Mouse (Mus musculus) hindbrain, embryonic 12.5 days (tissue): Measurements from ENCODE around the gene Amhr2. TPM values are rescaled to one million over a fixed set of nuclear protein-coding genes. Genes with fewer than 3 reads are reported as not detected.

Experiments used
- ATAC-seq: fragments of 200-750 bp; cut with Nextera tagmentation; 2 replicates; pipeline ENCODE4 v1.8.0; 2017; ENCODE audit warnings: moderate TSS enrichment; ENCODE audit not compliant: low FRiP score
- H3K27ac ChIP-seq: fragments of 300-500 bp; sonication (generic); 2 replicates; pipeline ENCODE4 v1.5.1; 2016; ENCODE audit warnings: mild to moderate bottlenecking
- H3K27me3 ChIP-seq: fragments of 300-500 bp; sonication (generic); 2 replicates; pipeline ENCODE4 v1.6.1; 2016; ENCODE audit warnings: mild to moderate bottlenecking
- H3K36me3 ChIP-seq: fragments of 300-500 bp; sonication (generic); 2 replicates; pipeline ENCODE4 v1.6.1; 2016; ENCODE audit warnings: mild to moderate bottlenecking
- H3K4me1 ChIP-seq: fragments of 300-500 bp; sonication (generic); 2 replicates; pipeline ENCODE4 v1.6.1; 2016
- H3K4me2 ChIP-seq: fragments of 300-500 bp; sonication (generic); replicated peaks from 2 replicates; pipeline ENCODE4 v1.6.1; 2016; ENCODE audit warnings: mild to moderate bottlenecking
- H3K4me3 ChIP-seq: fragments of 300-500 bp; sonication (generic); 2 replicates; pipeline ENCODE4 v1.5.1; 2016; ENCODE audit warnings: mild to moderate bottlenecking
- H3K9ac ChIP-seq: fragments of 300-500 bp; sonication (generic); 2 replicates; pipeline ENCODE4 v1.6.1; 2016; ENCODE audit warnings: mild to moderate bottlenecking, moderate library complexity
- H3K9me3 ChIP-seq: fragments of 300-500 bp; sonication (generic); replicated peaks from 2 replicates; pipeline ENCODE4 v1.6.1; 2016; ENCODE audit warnings: mild to moderate bottlenecking
- WGBS: fragments of 180-500 bp; shearing (Covaris S2); methylation state at CpG from one replicate; pipeline ENCODE4 v1.1.7; 2016; 5-methylcytosine and 5-hydroxymethylcytosine counted together
- polyA plus RNA-seq: library from polyadenylated mRNA; unstranded; fragments of >200 nt; fragmentation: Nextera tagmentation; extraction: Ambion mirVana; gene quantifications from 2 replicates; pipeline ENCODE4 v1.2.1, GENCODE M21; 2016

Amhr2 gene
- polyA plus RNA-seq, 1 experiment from 2014 or later, result 0.23 TPM

DNA sequence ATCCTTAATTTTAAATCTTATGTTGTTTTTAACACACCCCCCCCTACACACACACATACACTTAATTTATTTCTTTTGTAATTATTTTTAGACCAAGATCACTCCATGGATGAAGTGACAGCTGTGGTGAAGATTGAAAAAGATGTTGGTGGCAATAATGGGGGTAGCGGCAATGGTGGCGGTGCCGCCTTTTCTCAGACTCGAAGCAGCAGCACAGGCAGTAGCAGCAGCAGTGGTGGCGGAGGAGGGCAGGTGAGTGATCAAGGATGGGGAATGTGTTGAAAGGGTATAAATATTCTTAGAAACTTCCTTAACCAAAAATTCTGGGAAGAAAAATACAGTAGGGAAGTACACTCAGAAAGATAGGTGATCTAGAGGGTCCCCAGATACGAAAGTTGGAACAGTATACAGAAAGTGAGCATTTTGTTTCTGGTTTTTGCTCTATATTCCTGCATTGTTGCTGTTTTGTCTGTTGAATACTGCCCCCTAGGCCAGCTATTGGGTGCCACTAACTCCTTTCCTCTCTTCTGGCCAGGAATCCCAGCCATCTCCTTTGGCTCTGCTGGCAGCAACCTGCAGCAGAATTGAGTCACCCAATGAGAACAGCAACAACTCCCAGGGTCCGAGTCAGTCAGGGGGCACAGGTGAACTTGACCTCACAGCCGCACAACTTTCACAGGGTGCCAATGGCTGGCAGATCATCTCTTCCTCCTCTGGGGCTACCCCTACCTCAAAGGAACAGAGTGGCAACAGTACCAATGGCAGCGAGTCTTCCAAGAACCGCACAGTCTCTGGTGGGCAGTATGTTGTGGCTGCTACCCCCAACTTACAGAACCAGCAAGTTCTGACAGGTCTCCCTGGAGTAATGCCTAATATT, 37.2 kb upstream of the Amhr2 start:
- 95% methylated on average over 10 of the region's 10 CpGs for WGBS

GRCm38 (mm10) chr15:102408558-102409130, 36.5 kb upstream of the Amhr2 start:
- Histone ChIP-seq H3K9me3 (no peaks in the 10 kb centered on the region), H3K27me3 (no peaks in the 10 kb centered on the region), H3K4me1 (peaks cover 48% of the 10 kb centered on the region), H3K4me3 (no peak overlapping the region), H3K27ac (no peak overlapping the region), H3K4me2 (no peak overlapping the region), H3K9ac (no peak overlapping the region), H3K36me3 (peaks cover 49% of the 10 kb centered on the region)
- WGBS, result 87% methylated on average over 2 of the region's 2 CpGs
- ATAC-seq, result no peak

More for the DNA sequence above, 37.2 kb upstream of the Amhr2 start:
- Histone ChIP-seq H3K4me3 (no peak overlapping the region; the same call in 1 of the 2 replicates), H3K27ac (no peak overlapping the region), H3K4me1 (peaks cover 48% of the 10 kb centered on the region), H3K4me2 (no peak overlapping the region; the same call in 1 of the 2 replicates), H3K27me3 (no peaks in the 10 kb centered on the region), H3K9me3 (no peaks in the 10 kb centered on the region), H3K9ac (no peak overlapping the region), H3K36me3 (peaks cover 43% of the 10 kb centered on the region)
- ATAC-seq, result no peak

DNA sequence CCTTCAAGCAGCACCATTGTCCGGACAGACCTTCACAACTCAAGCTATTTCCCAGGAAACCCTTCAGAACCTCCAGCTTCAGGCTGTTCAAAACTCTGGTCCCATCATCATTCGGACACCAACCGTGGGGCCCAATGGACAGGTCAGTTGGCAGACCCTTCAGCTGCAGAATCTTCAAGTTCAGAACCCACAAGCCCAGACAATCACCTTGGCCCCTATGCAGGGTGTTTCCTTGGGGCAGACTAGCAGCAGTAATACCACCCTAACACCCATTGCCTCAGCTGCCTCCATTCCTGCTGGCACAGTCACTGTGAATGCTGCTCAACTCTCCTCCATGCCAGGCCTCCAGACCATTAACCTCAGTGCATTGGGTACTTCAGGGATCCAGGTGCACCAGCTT, 35.9 kb upstream of the Amhr2 start:
- Histone ChIP-seq H3K4me3 (no peak overlapping the region), H3K9me3 (no peaks in the 10 kb centered on the region), H3K4me1 (peaks cover 50% of the 10 kb centered on the region), H3K4me2 (0 out of 2 replicates have a peak overlapping the region, but pooled peaks have one; percentile 5), H3K36me3 (peaks cover 51% of the 10 kb centered on the region), H3K27me3 (no peaks in the 10 kb centered on the region), H3K27ac (no peak overlapping the region), H3K9ac (no peak overlapping the region)
- 96% methylated on average over 3 of the region's 3 CpGs for WGBS
- no peak for ATAC-seq

- no peak overlapping the region for H3K4me3 ChIP-seq
- 97% methylated on average over 1 of the region's 1 CpGs for WGBS
- no peaks in the 10 kb centered on the region for H3K27me3 ChIP-seq
- H3K27ac ChIP-seq, result no peak overlapping the region
- 0 out of 2 replicates have a peak overlapping the region, but pooled peaks have one; percentile 31 for H3K4me2 ChIP-seq
- no peak overlapping the region for H3K9ac ChIP-seq
- H3K36me3 ChIP-seq, result peaks cover 53% of the 10 kb centered on the region
- ATAC-seq, result no peak
- H3K4me1 ChIP-seq, result peaks cover 46% of the 10 kb centered on the region
- no peaks in the 10 kb centered on the region for H3K9me3 ChIP-seq
These were observed 34.1 kb upstream of the Amhr2 start for GRCm38 (mm10) chr15:102411077-102411476.

- Histone ChIP-seq H3K27me3 (no peaks in the 10 kb centered on the region), H3K36me3 (peaks cover 49% of the 10 kb centered on the region), H3K4me2 (no peak overlapping the region), H3K9me3 (no peaks in the 10 kb centered on the region), H3K27ac (no peak overlapping the region), H3K9ac (no peak overlapping the region), H3K4me3 (no peak overlapping the region), H3K4me1 (peaks cover 30% of the 10 kb centered on the region)
- no peak for ATAC-seq
These were observed 31.5 kb upstream of the Amhr2 start for GRCm38 (mm10) chr15:102413687-102414086.

GRCm38 (mm10) chr15:102417524-102417923, 27.6 kb upstream of the Amhr2 start:
- Histone ChIP-seq H3K9ac (no peak overlapping the region), H3K4me2 (no peak overlapping the region), H3K4me1 (0 out of 2 replicates have a peak, but pooled peaks cover 2% of the 10 kb centered on the region), H3K9me3 (no peaks in the 10 kb centered on the region), H3K27ac (no peak overlapping the region), H3K27me3 (no peaks in the 10 kb centered on the region), H3K36me3 (peaks cover 27% of the 10 kb centered on the region), H3K4me3 (no peak overlapping the region)
- no peak for ATAC-seq
- 95% methylated on average over 2 of the region's 2 CpGs for WGBS

GRCm38 (mm10) chr15:102420986-102421385, 24.2 kb upstream of the Amhr2 start:
- Histone ChIP-seq H3K27ac (no peak overlapping the region), H3K9ac (no peak overlapping the region), H3K4me1 (no peaks in the 10 kb centered on the region), H3K4me3 (no peak overlapping the region), H3K4me2 (no peak overlapping the region), H3K9me3 (no peaks in the 10 kb centered on the region), H3K27me3 (no peaks in the 10 kb centered on the region), H3K36me3 (peaks cover 26% of the 10 kb centered on the region)
- no peak for ATAC-seq
- WGBS, result 61% methylated on average over 1 of the region's 1 CpGs

DNA sequence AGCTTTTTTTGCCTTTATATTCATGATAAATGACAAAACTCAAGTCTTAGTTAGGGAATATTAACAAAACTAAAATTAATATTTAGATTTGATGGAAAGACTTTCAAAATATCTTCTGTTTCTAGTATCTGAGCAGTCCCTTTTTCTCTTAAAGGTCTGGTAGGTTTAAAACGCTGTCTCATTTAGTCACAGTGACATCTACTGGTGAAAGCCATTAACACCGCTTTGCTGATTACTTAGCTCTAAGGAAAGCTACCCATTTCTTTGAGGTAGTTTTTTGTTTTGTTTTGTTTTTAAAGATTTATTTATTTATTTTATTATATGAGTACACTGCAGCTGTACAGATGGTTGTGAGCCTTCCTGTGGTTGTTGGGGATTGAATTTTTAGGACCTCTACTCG, 23.7 kb upstream of the Amhr2 start:
- no peaks in the 10 kb centered on the region for H3K9me3 ChIP-seq
- no peaks in the 10 kb centered on the region for H3K4me1 ChIP-seq
- 62% methylated on average over 3 of the region's 3 CpGs for WGBS
- no peak overlapping the region for H3K27ac ChIP-seq
- no peak overlapping the region for H3K9ac ChIP-seq
- no peak overlapping the region for H3K4me3 ChIP-seq
- H3K36me3 ChIP-seq, result peaks cover 31% of the 10 kb centered on the region
- H3K4me2 ChIP-seq, result no peak overlapping the region
- no peaks in the 10 kb centered on the region for H3K27me3 ChIP-seq
- ATAC-seq, result no peak

GRCm38 (mm10) chr15:102423602-102424240, 21.4 kb upstream of the Amhr2 start:
- Histone ChIP-seq H3K36me3 (peaks cover 42% of the 10 kb centered on the region), H3K27me3 (no peaks in the 10 kb centered on the region), H3K9ac (no peak overlapping the region), H3K27ac (no peak overlapping the region), H3K4me3 (no peak overlapping the region), H3K4me1 (no peaks in the 10 kb centered on the region), H3K9me3 (no peaks in the 10 kb centered on the region), H3K4me2 (no peak overlapping the region)
- ATAC-seq, result no peak
- WGBS, result 92% methylated on average over 2 of the region's 2 CpGs

GRCm38 (mm10) chr15:102424657-102425056, 20.5 kb upstream of the Amhr2 start:
- ATAC-seq, result no peak
- H3K27me3 ChIP-seq, result no peaks in the 10 kb centered on the region
- H3K4me1 ChIP-seq, result no peaks in the 10 kb centered on the region
- peaks cover 43% of the 10 kb centered on the region for H3K36me3 ChIP-seq
- no peaks in the 10 kb centered on the region for H3K9me3 ChIP-seq
- 87% methylated on average over 2 of the region's 2 CpGs for WGBS
- no peak overlapping the region for H3K4me2 ChIP-seq
- no peak overlapping the region for H3K9ac ChIP-seq
- no peak overlapping the region for H3K4me3 ChIP-seq
- no peak overlapping the region for H3K27ac ChIP-seq

- H3K4me3 ChIP-seq, result no peak overlapping the region
- WGBS, result 100% methylated on average over 1 of the region's 1 CpGs
- ATAC-seq, result no peak
These were observed 18.2 kb upstream of the Amhr2 start for GRCm38 (mm10) chr15:102426963-102427362.

DNA sequence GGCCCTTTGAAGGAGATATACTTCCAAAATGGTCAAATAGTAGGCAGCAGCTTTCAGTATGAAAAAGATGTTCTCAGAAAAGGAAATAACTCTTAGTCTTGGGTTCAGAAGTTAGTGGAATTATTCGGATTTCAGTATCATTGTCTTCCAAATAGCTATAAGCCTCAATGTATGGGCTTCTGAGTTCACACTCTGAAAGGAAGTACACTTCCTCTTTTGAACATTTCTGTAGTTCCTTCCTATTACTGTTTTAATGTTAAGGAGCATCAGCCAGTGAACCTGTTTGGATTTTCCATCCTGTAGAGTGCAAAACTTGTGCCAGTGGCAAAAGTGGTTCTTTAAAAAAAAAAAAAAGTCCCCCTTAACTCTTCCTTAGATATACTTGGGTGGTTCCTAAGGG, 13.1 kb upstream of the Amhr2 start:
- no peak for ATAC-seq
- no peak overlapping the region for H3K4me3 ChIP-seq
- peaks cover 76% of the 10 kb centered on the region for H3K36me3 ChIP-seq
- no peaks in the 10 kb centered on the region for H3K9me3 ChIP-seq
- H3K27me3 ChIP-seq, result no peaks in the 10 kb centered on the region
- H3K27ac ChIP-seq, result no peak overlapping the region
- H3K4me2 ChIP-seq, result no peak overlapping the region
- no peaks in the 10 kb centered on the region for H3K4me1 ChIP-seq
- 98% methylated on average over 1 of the region's 1 CpGs for WGBS
- no peak overlapping the region for H3K9ac ChIP-seq

More at GRCm38 (mm10) chr15:102426963-102427362, 18.2 kb upstream of the Amhr2 start:
- H3K4me1 ChIP-seq, result no peaks in the 10 kb centered on the region
- H3K9me3 ChIP-seq, result no peaks in the 10 kb centered on the region
- no peak overlapping the region for H3K27ac ChIP-seq
- H3K9ac ChIP-seq, result no peak overlapping the region
- H3K27me3 ChIP-seq, result no peaks in the 10 kb centered on the region
- H3K4me2 ChIP-seq, result no peak overlapping the region
- H3K36me3 ChIP-seq, result peaks cover 63% of the 10 kb centered on the region
